Mouse (Mus musculus) liver, embryonic 14.5 days (tissue): ENCODE results near the gene Tdg.

Experiments
- CTCF ChIP-seq: IDR thresholded peaks from 2 replicates; pipeline ENCODE4 v1.5.1; 2016; ENCODE audit warnings: antibody characterized with exemption, low read depth, control low read depth
- EP300 ChIP-seq: IDR thresholded peaks from 2 replicates; pipeline ENCODE4 v1.6.1; 2016; ENCODE audit warnings: antibody characterized with exemption, low read depth

DNA sequence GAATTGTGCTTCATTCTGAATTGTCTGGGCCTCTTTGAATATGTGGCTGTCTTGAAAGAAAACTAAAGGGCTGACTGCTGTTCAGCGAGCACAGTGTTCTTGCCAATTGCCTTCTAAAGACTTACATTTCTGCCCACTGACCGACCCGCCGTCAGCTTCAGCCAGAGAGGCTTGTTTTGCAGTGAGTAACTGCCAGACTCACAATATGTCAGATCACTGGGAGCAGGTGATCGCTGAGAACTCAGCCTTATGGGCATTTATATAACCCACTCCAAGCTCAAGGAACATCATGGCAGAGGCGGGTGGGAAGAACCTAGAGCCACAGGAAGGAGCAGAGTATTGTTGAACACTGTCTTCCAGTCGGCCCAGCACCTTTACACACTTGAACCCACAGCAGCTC, 52.0 kb downstream of the Tdg start:
- TF ChIP-seq CTCF (no peak), EP300 (no peak)
